Mouse (Mus musculus): ENCODE results near the gene Cdca7l.
"Not testable (repeated sequence)": the region's sequence is repeated elsewhere in the genome, so short reads cannot be mapped to it uniquely, and the experiment has no call there.

DNA sequence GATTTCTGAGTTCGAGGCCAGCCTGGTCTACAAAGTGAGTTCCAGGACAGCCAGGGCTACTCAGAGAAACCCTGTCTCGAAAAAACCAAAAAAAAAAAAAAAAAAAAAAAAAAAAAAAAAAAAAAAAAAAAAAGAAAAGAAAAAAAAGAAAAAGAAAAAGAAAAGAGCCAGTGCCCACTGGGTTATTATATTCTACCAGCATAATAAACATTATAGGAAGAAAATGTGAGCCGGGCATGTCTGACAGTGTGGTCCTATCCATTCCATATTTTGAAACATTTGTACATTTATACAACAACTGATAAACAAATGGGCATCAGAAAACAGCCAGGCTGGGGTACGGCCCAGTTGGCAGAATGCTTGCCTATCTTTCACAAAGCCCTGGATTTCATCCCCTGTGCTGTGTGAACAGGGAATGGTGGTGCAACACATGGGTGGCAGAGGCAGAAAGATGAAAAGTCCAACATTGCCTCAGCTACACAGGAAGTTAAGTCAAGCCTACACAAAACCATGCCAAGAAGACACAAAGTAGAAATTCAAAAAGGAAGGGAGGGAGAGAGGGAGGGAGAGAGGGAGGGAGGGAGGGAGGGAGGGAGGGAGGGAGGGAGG lies 101.2 kb downstream of the Cdca7l start:
- TF ChIP-seq CTCF, EP300 (IDR thresholded peaks at IDR 0.05): not testable (repeated sequence)
